Mouse (Mus musculus): ENCODE data around the gene Vmn1r179. TPM values are rescaled to one million over a fixed set of nuclear protein-coding genes. Genes with fewer than 3 reads are reported as not detected.
"Not testable (repeated sequence)": the region's sequence is repeated elsewhere in the genome, so short reads cannot be mapped to it uniquely, and the experiment has no call there.

Gene Vmn1r179
- polyA plus RNA-seq (2014; fragmentation: Nextera tagmentation; extraction: Ambion mirVana): not detected in 2 replicates

DNA sequence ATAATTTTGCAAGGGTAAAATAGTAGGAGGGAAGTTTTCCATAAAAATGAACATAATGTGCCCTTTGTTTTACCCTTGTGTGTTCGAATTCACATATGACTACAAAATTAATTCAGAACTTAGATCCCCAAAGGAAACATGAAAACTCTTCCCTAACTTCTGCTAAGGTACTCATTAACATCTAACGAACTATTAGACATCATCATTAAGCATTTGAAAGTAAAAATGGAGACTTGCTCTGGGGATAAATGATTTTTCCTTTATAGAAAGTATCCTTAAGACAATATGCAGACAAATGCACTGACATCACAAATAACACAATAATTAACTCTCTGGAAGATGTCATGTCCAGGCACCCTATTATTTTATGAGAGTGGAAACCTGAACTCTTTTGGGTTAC is at the start of gene Vmn1r179:
Gene Vmn1r179, plus strand, starts transcription at position 301 of the 400 bp plus-strand sequence.
- H3K27ac ChIP-seq (ENCODE audit: low read depth, low read length): no peak within 1 kb of the TSS
- H3K9me3 ChIP-seq (ENCODE audit: control insufficient read depth, low read length): peaks cover 6% of the 10 kb centered on the region
- 48% methylated on average over 2 of the region's 2 CpGs for WGBS
- no peaks in the 10 kb centered on the region for H3K4me1 ChIP-seq (replicated peaks; ENCODE audit: control insufficient read depth, insufficient read depth, low read length)
- no peak for DNase-seq (ENCODE audit: low spot score)
- no peak within 1 kb of the TSS for H3K4me3 ChIP-seq (ENCODE audit: low read depth, low read length)
- ATAC-seq (replicated peaks; ENCODE audit: low FRiP score): no peak
- H3K27me3 ChIP-seq (replicated peaks; ENCODE audit: control insufficient read depth, insufficient read depth, low read length): no peaks in the 10 kb centered on the region
- no peak within 1 kb of the TSS for H3K4me2 ChIP-seq
- no peak within 1 kb of the TSS for H3K9ac ChIP-seq (ENCODE audit: low read depth, low read length)
- H3K36me3 ChIP-seq (ENCODE audit: control insufficient read depth, insufficient read depth, low read length): no peaks in the 10 kb centered on the region

- Histone ChIP-seq H3K27me3 (replicated peaks; ENCODE audit: control insufficient read depth, insufficient read depth, low read length) (no peaks in the 10 kb centered on the region), H3K4me1 (replicated peaks; ENCODE audit: control insufficient read depth, insufficient read depth, low read length) (no peaks in the 10 kb centered on the region), H3K36me3 (ENCODE audit: control insufficient read depth, insufficient read depth, low read length) (no peaks in the 10 kb centered on the region), H3K4me2 (no peak within 1 kb of the TSS), H3K9ac (ENCODE audit: low read depth, low read length) (no peak within 1 kb of the TSS), H3K4me3 (ENCODE audit: low read depth, low read length) (no peak within 1 kb of the TSS), H3K27ac (ENCODE audit: low read depth, low read length) (no peak within 1 kb of the TSS), H3K9me3 (ENCODE audit: control insufficient read depth, low read length) (no peaks in the 10 kb centered on the region; the same call in 1 of the 2 replicates)
- DNase-seq (ENCODE audit: low spot score) (no peak), ATAC-seq (replicated peaks; ENCODE audit: low FRiP score) (no peak)
- WGBS: 84% methylated on average over 1 of the region's 1 CpGs
These were observed 35.1 kb upstream of the Vmn1r179 start, which contains the start of gene Vmn1r178 for GRCm38 (mm10) chr7:23891709-23892108. TSS of gene Vmn1r178 (plus strand) at chr7:23892009.

DNA sequence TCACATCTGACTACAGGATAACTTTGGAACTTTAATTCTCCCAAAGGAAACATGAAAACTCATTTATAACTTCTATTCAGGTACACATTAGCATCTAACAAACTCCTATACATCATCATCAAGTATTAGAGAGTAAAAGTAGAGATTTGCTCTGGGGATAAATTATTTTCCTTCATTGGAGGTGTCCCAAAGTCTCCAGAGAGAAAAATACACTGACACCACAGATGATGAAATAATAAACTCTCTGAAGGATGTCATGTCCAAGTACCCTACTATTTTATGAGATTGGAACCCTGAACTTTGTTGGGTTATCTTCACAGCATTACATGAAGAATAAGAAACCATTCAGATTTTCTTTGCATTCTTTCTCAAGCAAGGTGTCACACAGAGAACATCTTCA is 23.6 kb downstream of the Vmn1r179 start, which contains the start of gene Vmn1r180:
Gene Vmn1r180, plus strand, starts transcription at position 301 of the 400 bp plus-strand sequence.
- Histone ChIP-seq H3K9ac (ENCODE audit: low read depth, low read length) (no peak within 1 kb of the TSS), H3K9me3 (ENCODE audit: control insufficient read depth, low read length) (0 out of 2 replicates have a peak, but pooled peaks cover 2% of the 10 kb centered on the region), H3K27ac (ENCODE audit: low read depth, low read length) (no peak within 1 kb of the TSS), H3K4me2 (no peak within 1 kb of the TSS), H3K27me3 (replicated peaks; ENCODE audit: control insufficient read depth, insufficient read depth, low read length) (no peaks in the 10 kb centered on the region), H3K4me1 (replicated peaks; ENCODE audit: control insufficient read depth, insufficient read depth, low read length) (no peaks in the 10 kb centered on the region), H3K4me3 (ENCODE audit: low read depth, low read length) (no peak within 1 kb of the TSS), H3K36me3 (ENCODE audit: control insufficient read depth, insufficient read depth, low read length) (no peaks in the 10 kb centered on the region)
- ATAC-seq (replicated peaks; ENCODE audit: low FRiP score): no peak
- no peak for DNase-seq (ENCODE audit: low spot score)

DNA sequence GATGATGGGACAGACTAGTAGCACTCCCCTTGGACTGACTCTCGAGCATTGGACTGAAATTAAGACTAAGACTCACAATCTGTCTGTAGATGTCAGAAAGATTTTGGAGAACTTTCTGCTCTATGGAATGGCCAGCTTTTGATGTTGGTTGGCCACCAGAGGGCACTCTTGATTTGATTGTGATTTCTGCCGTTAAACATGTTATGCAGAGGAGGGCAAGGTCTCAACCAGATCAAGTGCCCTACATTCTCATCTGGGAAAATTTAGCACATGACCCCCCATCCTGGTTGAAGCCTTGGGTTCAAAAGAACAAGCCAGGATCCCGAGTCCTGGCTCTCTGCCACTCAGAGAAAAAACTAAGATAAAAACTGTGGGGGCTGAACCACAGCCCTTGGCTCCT is 41.3 kb downstream of the Vmn1r179 start:
- not testable (repeated sequence) for H3K4me3 ChIP-seq (ENCODE audit: low read depth, low read length); H3K9ac ChIP-seq (ENCODE audit: low read depth, low read length); H3K4me2 ChIP-seq; H3K4me1 ChIP-seq (replicated peaks; ENCODE audit: control insufficient read depth, insufficient read depth, low read length); H3K36me3 ChIP-seq (ENCODE audit: control insufficient read depth, insufficient read depth, low read length); ATAC-seq (replicated peaks; ENCODE audit: low FRiP score); H3K27ac ChIP-seq (ENCODE audit: low read depth, low read length); DNase-seq (ENCODE audit: low spot score); H3K27me3 ChIP-seq (replicated peaks; ENCODE audit: control insufficient read depth, insufficient read depth, low read length)
- 48% methylated on average over 3 of the region's 3 CpGs for WGBS
- peaks cover 13% of the 10 kb centered on the region for H3K9me3 ChIP-seq (ENCODE audit: control insufficient read depth, low read length)

DNA sequence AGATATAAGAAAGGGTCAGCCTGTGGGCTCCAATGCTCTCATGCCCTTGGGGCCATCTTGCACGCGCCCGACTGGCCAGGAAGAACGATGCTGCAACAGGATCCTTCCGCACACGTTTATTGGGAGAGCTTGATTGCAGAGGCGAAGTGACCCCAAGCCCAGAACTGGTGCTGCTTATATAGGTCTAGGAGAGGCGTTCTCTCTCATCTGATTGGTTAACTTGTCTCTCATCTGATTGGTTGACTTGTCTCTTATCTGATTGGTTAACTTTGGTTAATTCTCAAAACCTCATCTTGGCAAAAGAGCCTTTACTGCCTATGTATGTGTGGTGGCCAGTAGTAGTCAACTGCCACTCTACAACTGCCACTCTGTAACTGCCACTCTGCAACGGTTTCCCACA is 47.5 kb downstream of the Vmn1r179 start, which contains the start of gene Vmn1r181:
Gene Vmn1r181, plus strand, starts transcription at position 301 of the 400 bp plus-strand sequence.
- DNase-seq (ENCODE audit: low spot score); H3K4me1 ChIP-seq (replicated peaks; ENCODE audit: control insufficient read depth, insufficient read depth, low read length); H3K9me3 ChIP-seq (ENCODE audit: control insufficient read depth, low read length); ATAC-seq (replicated peaks; ENCODE audit: low FRiP score); H3K4me3 ChIP-seq (ENCODE audit: low read depth, low read length); H3K27me3 ChIP-seq (replicated peaks; ENCODE audit: control insufficient read depth, insufficient read depth, low read length); H3K36me3 ChIP-seq (ENCODE audit: control insufficient read depth, insufficient read depth, low read length); H3K27ac ChIP-seq (ENCODE audit: low read depth, low read length); H3K9ac ChIP-seq (ENCODE audit: low read depth, low read length); H3K4me2 ChIP-seq: not testable (repeated sequence)
- 69% methylated on average over 9 of the region's 9 CpGs for WGBS

Other genes starting within 250 kb of the Vmn1r179 start
- gene Vmn1r173, start 226.3 kb upstream of the Vmn1r179 start, polyA plus RNA-seq (2014; fragmentation: Nextera tagmentation; extraction: Ambion mirVana): not detected in 2 replicates
- not detected in 2 replicates for gene Vmn1r174, start 174.7 kb upstream of the Vmn1r179 start, polyA plus RNA-seq (2014; fragmentation: Nextera tagmentation; extraction: Ambion mirVana)
- not detected in 2 replicates for gene Vmn1r175, start 116.3 kb upstream of the Vmn1r179 start, polyA plus RNA-seq (2014; fragmentation: Nextera tagmentation; extraction: Ambion mirVana)
- not detected in 2 replicates for gene Vmn1r176, start 89.6 kb upstream of the Vmn1r179 start, polyA plus RNA-seq (2014; fragmentation: Nextera tagmentation; extraction: Ambion mirVana)
- not detected in 2 replicates for gene Vmn1r177, start 60.5 kb upstream of the Vmn1r179 start, polyA plus RNA-seq (2014; fragmentation: Nextera tagmentation; extraction: Ambion mirVana)
- not detected in 2 replicates for gene Vmn1r178, start 35.0 kb upstream of the Vmn1r179 start, polyA plus RNA-seq (2014; fragmentation: Nextera tagmentation; extraction: Ambion mirVana)
- gene Vmn1r180, start 23.7 kb downstream of the Vmn1r179 start, polyA plus RNA-seq (2014; fragmentation: Nextera tagmentation; extraction: Ambion mirVana): not detected in 2 replicates
- gene Vmn1r181, start 47.6 kb downstream of the Vmn1r179 start, polyA plus RNA-seq (2014; fragmentation: Nextera tagmentation; extraction: Ambion mirVana): not detected in 2 replicates
- not detected in 2 replicates for gene V1rd19, start 74.7 kb downstream of the Vmn1r179 start, polyA plus RNA-seq (2014; fragmentation: Nextera tagmentation; extraction: Ambion mirVana)
- not detected in 2 replicates for gene Vmn1r183, start 126.3 kb downstream of the Vmn1r179 start, polyA plus RNA-seq (2014; fragmentation: Nextera tagmentation; extraction: Ambion mirVana)
- gene Zfp180, start 154.9 kb downstream of the Vmn1r179 start, polyA plus RNA-seq (2014; fragmentation: Nextera tagmentation; extraction: Ambion mirVana): 19.8 and 22.4 TPM in 2 replicates
- 2.1 and 3.5 TPM in 2 replicates for gene Zfp112, start 185.3 kb downstream of the Vmn1r179 start, polyA plus RNA-seq (2014; fragmentation: Nextera tagmentation; extraction: Ambion mirVana)
- 10.3 and 10.5 TPM in 2 replicates for gene Zfp235, start 207.2 kb downstream of the Vmn1r179 start, polyA plus RNA-seq (2014; fragmentation: Nextera tagmentation; extraction: Ambion mirVana)
- 2.4 and 2.9 TPM in 2 replicates for gene Zfp114, start 248.1 kb downstream of the Vmn1r179 start, polyA plus RNA-seq (2014; fragmentation: Nextera tagmentation; extraction: Ambion mirVana)

Measured in liver, embryonic 11.5 days (tissue).